Mouse (Mus musculus) stomach, embryonic 14.5 days (tissue): ENCODE results near the gene Timp3. TPM values are rescaled to one million over a fixed set of nuclear protein-coding genes. Genes with fewer than 3 reads are reported as not detected.

Experiments
- ATAC-seq: fragments of 200-750 bp; cut with Nextera tagmentation; 2 replicates; pipeline ENCODE4 v1.8.0; 2017; ENCODE audit warnings: low read depth, moderate TSS enrichment; ENCODE audit not compliant: insufficient number of reproducible peaks, insufficient read depth, low FRiP score
- H3K27ac ChIP-seq: fragments of 300-500 bp; sonication (generic); 2 replicates; pipeline ENCODE4 v1.5.1; 2014; ENCODE audit warnings: mild to moderate bottlenecking, low read length, moderate library complexity, mixed read lengths
- H3K27me3 ChIP-seq: fragments of 300-500 bp; sonication (generic); 2 replicates; pipeline ENCODE4 v1.6.1; 2014; ENCODE audit warnings: low read length, control low read depth, mixed read lengths; ENCODE audit not compliant: control insufficient read depth, insufficient read depth
- H3K36me3 ChIP-seq: fragments of 300-500 bp; sonication (generic); 2 replicates; pipeline ENCODE4 v1.6.1; 2014; ENCODE audit warnings: mild to moderate bottlenecking, control low read depth, low read length, moderate library complexity, mixed read lengths; ENCODE audit not compliant: control insufficient read depth, insufficient read depth
- H3K4me1 ChIP-seq: fragments of 300-500 bp; sonication (generic); 2 replicates; pipeline ENCODE4 v1.6.1; 2014; ENCODE audit warnings: low read length, control low read depth, mixed read lengths; ENCODE audit not compliant: control insufficient read depth, insufficient read depth
- H3K4me2 ChIP-seq: fragments of 300-500 bp; sonication (generic); replicated peaks from 2 replicates; pipeline ENCODE4 v1.6.1; 2014; ENCODE audit warnings: low read depth, low read length, control low read depth
- H3K4me3 ChIP-seq: fragments of 300-500 bp; sonication (generic); 2 replicates; pipeline ENCODE4 v1.5.1; 2014; ENCODE audit warnings: low read depth, low read length, control low read depth
- H3K9ac ChIP-seq: fragments of 300-500 bp; sonication (generic); replicated peaks from 2 replicates; pipeline ENCODE4 v1.6.1; 2014; ENCODE audit warnings: low read depth, mild to moderate bottlenecking, control low read depth, low read length, moderate library complexity, mixed read lengths
- H3K9me3 ChIP-seq: fragments of 300-500 bp; sonication (generic); 2 replicates; pipeline ENCODE4 v1.6.1; 2016; ENCODE audit warnings: low read depth, low read length, control low read depth; ENCODE audit not compliant: control insufficient read depth
- WGBS: fragments of 180-500 bp; shearing (Covaris S2); extraction: QIAGEN DNeasy Blood & Tissue Kit; methylation state at CpG from one replicate; pipeline ENCODE4 v1.1.7; 2014; 5-methylcytosine and 5-hydroxymethylcytosine counted together
- polyA plus RNA-seq: library from polyadenylated mRNA; unstranded; fragments of >200 nt; fragmentation: Nextera tagmentation; extraction: Ambion mirVana; gene quantifications from 2 replicates; pipeline ENCODE4 v1.2.1, GENCODE M21; 2014

The Timp3 gene
- polyA plus RNA-seq, 1 experiment from 2014 or later = 88.0 TPM

GRCm38 (mm10) chr10:86389913-86390312 is 89.7 kb downstream of the Timp3 start:
- no peak overlapping the region for H3K4me2 ChIP-seq
- H3K27ac ChIP-seq = no peak overlapping the region
- no peak overlapping the region for H3K4me3 ChIP-seq
- H3K36me3 ChIP-seq = no peaks in the 10 kb centered on the region
- H3K4me1 ChIP-seq = peaks cover 9% of the 10 kb centered on the region; the same call in 1 of the 2 replicates
- H3K27me3 ChIP-seq = no peaks in the 10 kb centered on the region
- H3K9ac ChIP-seq = no peak overlapping the region
- no peaks in the 10 kb centered on the region for H3K9me3 ChIP-seq
- 56% methylated on average over 2 of the region's 2 CpGs for WGBS
- ATAC-seq = no peak

- no peaks in the 10 kb centered on the region for H3K36me3 ChIP-seq
- peaks cover 6% of the 10 kb centered on the region; the same call in 1 of the 2 replicates for H3K4me1 ChIP-seq
- H3K9me3 ChIP-seq = no peaks in the 10 kb centered on the region
- no peaks in the 10 kb centered on the region for H3K27me3 ChIP-seq
- WGBS = 76% methylated on average over 3 of the region's 3 CpGs
- no peak for ATAC-seq
- H3K9ac ChIP-seq = no peak overlapping the region
- H3K27ac ChIP-seq = no peak overlapping the region
- no peak overlapping the region for H3K4me3 ChIP-seq
- H3K4me2 ChIP-seq = no peak overlapping the region
These were observed 92.2 kb downstream of the Timp3 start for GRCm38 (mm10) chr10:86392399-86392798.

- no peaks in the 10 kb centered on the region for H3K36me3 ChIP-seq
- no peak overlapping the region for H3K9ac ChIP-seq
- no peaks in the 10 kb centered on the region for H3K9me3 ChIP-seq
- H3K27ac ChIP-seq = no peak overlapping the region
- no peak for ATAC-seq
- no peak overlapping the region for H3K4me2 ChIP-seq
- H3K27me3 ChIP-seq = no peaks in the 10 kb centered on the region
- WGBS = 69% methylated on average over 4 of the region's 4 CpGs
- H3K4me3 ChIP-seq = no peak overlapping the region
- H3K4me1 ChIP-seq = no peaks in the 10 kb centered on the region
These were observed 97.6 kb downstream of the Timp3 start for GRCm38 (mm10) chr10:86397577-86398346.

- Histone ChIP-seq H3K36me3 (no peaks in the 10 kb centered on the region), H3K9ac (no peak overlapping the region), H3K9me3 (no peaks in the 10 kb centered on the region), H3K4me2 (no peak overlapping the region), H3K27ac (no peak overlapping the region), H3K4me1 (no peaks in the 10 kb centered on the region), H3K4me3 (no peak overlapping the region), H3K27me3 (no peaks in the 10 kb centered on the region)
- no peak for ATAC-seq
- WGBS = 70% methylated on average over 2 of the region's 2 CpGs
These were observed 98.2 kb downstream of the Timp3 start for GRCm38 (mm10) chr10:86398347-86398720.

Other genes starting within 250 kb of the Timp3 start
- 5.6 and 5.8 TPM in 2 replicates for gene Syn3, start 198.5 kb downstream of the Timp3 start, polyA plus RNA-seq